19 mouse cellular contexts compared by ENCODE assay signal in the genomic region with DNA sequence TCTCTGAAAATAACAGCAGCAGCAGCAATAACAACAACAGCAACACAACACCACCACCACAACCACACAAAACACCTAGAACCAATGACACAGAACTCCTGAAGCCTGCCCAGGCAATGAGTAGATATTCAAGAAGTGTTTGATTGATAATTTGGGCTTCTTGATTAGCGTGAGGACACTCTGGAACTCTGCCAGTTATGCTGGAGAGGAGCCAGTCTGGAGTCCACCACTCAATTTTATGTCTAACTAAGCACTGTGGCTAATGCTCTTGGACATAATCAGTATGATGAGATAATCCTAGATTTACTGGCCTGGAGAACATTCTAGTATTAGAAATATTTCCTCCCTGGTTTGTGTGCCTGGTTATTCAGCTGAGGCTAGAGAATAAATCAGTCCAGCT.
A peak's percentile ranks its signal among the peaks of the same experiment; 100 is the strongest.
DNase-seq lines count a peak whose midpoint lies in the region; TF ChIP-seq lines count a peak whose summit lies in the region.
"Had no signal": no experiment of that assay in that cellular context is flagged by ENCODE, and none has a peak within 500 bp of the region (broad histone marks: within the 10 kb centered on the region; RNA-seq: fewer than 3 reads in every experiment).

No protein-coding gene starts in this region.

- no peaks in the 10 kb centered on the region for H3K27me3 ChIP-seq in heart, embryonic 10.5 days (ENCODE audit: insufficient read depth, poor library complexity, severe bottlenecking)
- H3K27me3 ChIP-seq: liver, embryonic 13.5 days; megakaryocyte, embryonic 14.5 days; stomach, embryonic 15.5 days had no signal

- H3K27ac ChIP-seq in heart, embryonic 10.5 days: no peak overlapping the region
- H3K27ac ChIP-seq: embryonic facial prominence, embryonic 10.5 days; hindbrain, embryonic 10.5 days; liver, embryonic 13.5 days; stomach, embryonic 15.5 days had no signal

- DNase-seq in heart, embryonic 10.5 days (ENCODE audit: low spot score): peak; percentile 9
- DNase-seq in heart, postnatal 14 days: no peak
- DNase-seq in left cerebral cortex, postnatal 4 days: peak; percentile 46
- no peak for DNase-seq in left cerebral cortex, postnatal 25 days (ENCODE audit: low spot score in 2 of 2)
- peak; percentile 35 for DNase-seq in MN1 (ENCODE audit: low spot score)
- peak; percentile 63 for DNase-seq in brain, embryonic 14.5 days (ENCODE audit: low read depth)
- DNase-seq in adrenal gland, postnatal 25 days: no peak
- DNase-seq: adrenal gland, adult 8-10 months; cerebellum, adult 8-10 months; kidney, adult 18-20 months; kidney, postnatal 36 days; liver, embryonic 13.5 days; lung, adult 2 months; lung, postnatal 36 days; thymus, postnatal 25 days had no signal

- H3K4me1 ChIP-seq in heart, embryonic 10.5 days: no peaks in the 10 kb centered on the region
- H3K4me1 ChIP-seq: embryonic facial prominence, embryonic 10.5 days; liver, embryonic 13.5 days; megakaryocyte, embryonic 14.5 days; stomach, embryonic 15.5 days had no signal

- no peak for TF ChIP-seq POLR2A in brain, embryonic 14.5 days (IDR thresholded peaks at IDR 0.05; ENCODE audit: borderline replicate concordance, extremely low read depth, insufficient read depth, insufficient read length, poor library complexity, severe bottlenecking)

- peaks cover 10% of the 10 kb centered on the region; the same call in 1 of the 2 replicates for H3K36me3 ChIP-seq in heart, embryonic 10.5 days
- H3K36me3 ChIP-seq: liver, embryonic 13.5 days had no signal

- H3K9me3 ChIP-seq in heart, embryonic 10.5 days: no peaks in the 10 kb centered on the region
- H3K9me3 ChIP-seq: embryonic facial prominence, embryonic 10.5 days; hindbrain, embryonic 10.5 days; liver, embryonic 13.5 days; megakaryocyte, embryonic 14.5 days; stomach, embryonic 15.5 days had no signal

- H3K4me3 ChIP-seq in heart, embryonic 10.5 days: no peak overlapping the region
- H3K4me3 ChIP-seq: embryonic facial prominence, embryonic 10.5 days; hindbrain, embryonic 10.5 days; liver, embryonic 13.5 days; megakaryocyte, embryonic 14.5 days; stomach, embryonic 15.5 days had no signal

- intact Hi-C loops in heart, postnatal 14 days (cut with DNase I): no loop called here
- intact Hi-C loops in left cerebral cortex, postnatal 4 days (cut with DNase I): no loop called here
- intact Hi-C loops in left cerebral cortex, postnatal 25 days (cut with DNase I): no loop called here

- TF ChIP-seq CTCF in brain, embryonic 14.5 days (IDR thresholded peaks at IDR 0.05; ENCODE audit: borderline replicate concordance, extremely low read depth, insufficient read depth, insufficient read length): no peak

- WGBS in heart, embryonic 10.5 days: 56% methylated on average over 1 of the region's 1 CpGs

Comparison
In these comparisons a context has a peak if more than half of its experiments do, and no peak if none do; other contexts are left out.
1. DNase-seq: peak in heart, embryonic 10.5 days (single experiment), left cerebral cortex, postnatal 4 days (single experiment), MN1 (single experiment) and brain, embryonic 14.5 days (single experiment); none in heart, postnatal 14 days (0 of 2), left cerebral cortex, postnatal 25 days (0 of 2) and adrenal gland, postnatal 25 days (single experiment).